Mouse (Mus musculus): Measurements from ENCODE around the gene Brsk1. TPM values are rescaled to one million over a fixed set of nuclear protein-coding genes. Genes with fewer than 3 reads are reported as not detected.
A peak's percentile ranks its signal among the peaks of the same experiment; 100 is the strongest.

Gene Brsk1
- total and polyA plus RNA-seq, 2 experiments, result 0.09 to 0.40 TPM

DNA sequence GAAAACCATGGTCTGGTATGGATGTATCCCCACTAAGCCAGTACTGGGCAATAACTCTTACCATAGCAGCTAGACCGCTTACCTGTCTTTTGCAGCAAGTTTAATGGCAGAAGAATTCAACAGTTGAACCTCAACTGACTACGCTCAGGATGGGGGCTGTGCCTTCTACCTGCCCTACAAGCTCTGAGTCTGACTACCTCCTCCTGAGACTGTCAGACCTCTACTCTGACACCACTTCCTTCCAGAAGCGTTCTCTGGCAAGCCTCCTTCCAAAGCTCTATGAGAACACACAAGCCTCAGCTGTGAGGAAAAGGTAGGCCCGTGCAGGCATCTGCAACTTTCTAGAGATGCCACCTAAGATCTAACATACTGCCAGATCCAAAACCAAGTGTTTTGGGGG lies 35.0 kb upstream of the Brsk1 start:
- H3K9ac ChIP-seq (ENCODE audit: low read depth, low read length), result no peak overlapping the region
- 76% methylated on average over 4 of the region's 4 CpGs for WGBS
- no peak for TF ChIP-seq POLR2A (IDR thresholded peaks at IDR 0.05; ENCODE audit: extremely low read depth, insufficient read depth, low read length)
- TF ChIP-seq CTCF (IDR thresholded peaks at IDR 0.05; ENCODE audit: low read depth, low read length), result no peak
- no peak for DNase-seq (ENCODE audit: extremely low read depth, low read depth, low spot score)
- no peak overlapping the region for H3K4me3 ChIP-seq (ENCODE audit: insufficient read depth, low read depth, low read length)
- peaks cover 39% of the 10 kb centered on the region for H3K4me1 ChIP-seq (ENCODE audit: control insufficient read depth, insufficient read depth, low read length)
- no peaks in the 10 kb centered on the region for H3K27me3 ChIP-seq (ENCODE audit: control insufficient read depth, insufficient read depth, low read length)
- peak overlapping the region; percentile 34; the same call in 1 of the 2 replicates for H3K27ac ChIP-seq (replicated peaks; ENCODE audit: insufficient read depth, low read depth, low read length)
- peaks cover 50% of the 10 kb centered on the region for H3K79me2 ChIP-seq (ENCODE audit: control insufficient read depth, insufficient read depth, low read length)
- H3K36me3 ChIP-seq (ENCODE audit: control insufficient read depth, insufficient read depth, low read length), result no peaks in the 10 kb centered on the region

DNA sequence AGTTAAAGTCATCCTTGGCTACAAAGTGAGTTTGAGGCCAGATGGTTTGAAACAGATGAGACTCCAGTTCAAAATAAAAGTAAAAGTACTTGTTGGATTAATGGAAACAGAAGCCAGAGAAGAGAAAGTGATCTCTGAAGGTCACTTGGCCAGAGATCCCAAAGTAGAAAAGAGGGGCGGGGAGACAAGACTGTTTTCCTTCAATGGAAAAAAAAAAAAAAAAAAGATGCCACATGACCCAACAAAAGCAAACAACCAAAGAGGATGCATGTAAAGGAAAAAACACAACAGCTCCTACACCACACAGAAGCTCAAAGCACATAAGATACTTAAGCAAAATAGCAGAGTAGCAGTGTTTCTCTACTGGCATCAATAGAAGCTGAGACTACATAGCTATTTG lies 34.5 kb upstream of the Brsk1 start:
- no peaks in the 10 kb centered on the region for H3K27me3 ChIP-seq (ENCODE audit: control insufficient read depth, insufficient read depth, low read length)
- H3K4me3 ChIP-seq (ENCODE audit: insufficient read depth, low read depth, low read length), result no peak overlapping the region
- H3K79me2 ChIP-seq (ENCODE audit: control insufficient read depth, insufficient read depth, low read length), result peaks cover 50% of the 10 kb centered on the region
- no peaks in the 10 kb centered on the region for H3K36me3 ChIP-seq (ENCODE audit: control insufficient read depth, insufficient read depth, low read length)
- peak; percentile 82 for DNase-seq (ENCODE audit: extremely low read depth, low read depth, low spot score)
- H3K4me1 ChIP-seq (ENCODE audit: control insufficient read depth, insufficient read depth, low read length), result peaks cover 39% of the 10 kb centered on the region
- 0% methylated on average over 1 of the region's 1 CpGs for WGBS
- H3K27ac ChIP-seq (replicated peaks; ENCODE audit: insufficient read depth, low read depth, low read length), result peak overlapping the region; percentile 34; the same call in 1 of the 2 replicates
- H3K9ac ChIP-seq (ENCODE audit: low read depth, low read length), result no peak overlapping the region
- TF ChIP-seq POLR2A (IDR thresholded peaks at IDR 0.05; ENCODE audit: extremely low read depth, insufficient read depth, low read length) (no peak), CTCF (IDR thresholded peaks at IDR 0.05; ENCODE audit: low read depth, low read length) (no peak)

DNA sequence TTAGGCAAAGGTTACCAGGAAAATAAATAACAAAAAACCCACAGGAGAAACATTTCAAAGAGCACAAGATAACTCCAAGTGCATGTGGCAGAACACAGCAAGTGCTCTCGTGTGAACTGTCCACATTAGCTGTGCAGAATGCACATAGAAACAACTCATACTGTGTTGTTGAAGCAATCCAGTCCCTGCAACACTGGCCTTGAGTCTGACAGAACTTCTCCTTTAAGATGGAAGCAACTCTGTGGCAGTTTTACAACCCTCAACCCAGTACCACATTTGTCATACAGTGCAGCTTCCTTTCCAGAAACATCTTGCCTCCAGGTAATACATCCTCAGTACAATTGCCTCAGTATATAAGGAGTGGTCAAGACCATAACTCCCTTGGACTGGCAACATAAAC lies 33.6 kb upstream of the Brsk1 start:
- WGBS, result 8% methylated on average over 1 of the region's 1 CpGs
- H3K4me3 ChIP-seq (ENCODE audit: insufficient read depth, low read depth, low read length), result 0 out of 2 replicates have a peak overlapping the region, but pooled peaks have one; percentile 2
- TF ChIP-seq POLR2A (IDR thresholded peaks at IDR 0.05; ENCODE audit: extremely low read depth, insufficient read depth, low read length), result no peak
- TF ChIP-seq CTCF (IDR thresholded peaks at IDR 0.05; ENCODE audit: low read depth, low read length), result no peak

DNA sequence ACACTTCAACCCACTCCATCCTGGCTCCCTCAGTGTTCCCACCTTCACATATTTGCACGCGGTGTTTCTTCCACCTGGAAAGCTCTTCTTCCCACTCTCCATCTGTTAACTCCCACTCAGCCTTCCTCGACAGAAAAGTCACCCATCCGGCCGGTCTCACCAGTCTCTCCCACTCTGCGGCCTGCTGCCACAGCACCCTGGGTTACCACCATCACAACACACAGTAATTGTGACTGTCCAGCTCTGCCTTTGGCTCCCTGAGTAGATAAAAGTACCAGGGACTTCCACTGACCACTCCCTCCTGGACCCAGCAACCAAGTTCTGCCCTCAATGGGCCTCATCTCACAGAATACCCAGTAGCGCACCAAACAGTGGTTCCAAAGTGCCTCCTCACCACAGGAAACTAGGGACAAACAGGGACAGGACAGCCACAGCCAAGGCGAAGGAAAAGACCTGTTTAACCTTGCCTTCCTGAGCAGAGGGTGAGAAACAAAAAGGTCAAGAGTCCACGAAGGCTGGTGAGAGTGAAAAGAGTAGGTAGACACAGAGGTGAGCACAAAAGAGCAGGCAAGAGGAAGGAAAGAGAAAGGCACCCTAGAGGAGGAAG lies 32.8 kb upstream of the Brsk1 start:
- Histone ChIP-seq H3K27me3 (ENCODE audit: control insufficient read depth, insufficient read depth, low read length) (no peaks in the 10 kb centered on the region), H3K4me1 (ENCODE audit: control insufficient read depth, insufficient read depth, low read length) (peaks cover 28% of the 10 kb centered on the region), H3K79me2 (ENCODE audit: control insufficient read depth, insufficient read depth, low read length) (peaks cover 36% of the 10 kb centered on the region), H3K4me3 (ENCODE audit: insufficient read depth, low read depth, low read length) (peak overlapping the region; percentile 74), H3K9ac (ENCODE audit: low read depth, low read length) (peak overlapping the region; percentile 84), H3K36me3 (ENCODE audit: control insufficient read depth, insufficient read depth, low read length) (no peaks in the 10 kb centered on the region), H3K27ac (replicated peaks; ENCODE audit: insufficient read depth, low read depth, low read length) (peak overlapping the region; percentile 74)
- WGBS, result 10% methylated on average over 9 of the region's 9 CpGs
- no peak for TF ChIP-seq POLR2A (IDR thresholded peaks at IDR 0.05; ENCODE audit: extremely low read depth, insufficient read depth, low read length)
- TF ChIP-seq CTCF (IDR thresholded peaks at IDR 0.05; ENCODE audit: low read depth, low read length), result no peak
- peak; percentile 65 for DNase-seq (ENCODE audit: extremely low read depth, low read depth, low spot score)

More for the DNA sequence above, 33.6 kb upstream of the Brsk1 start:
- no peak overlapping the region for H3K27ac ChIP-seq (replicated peaks; ENCODE audit: insufficient read depth, low read depth, low read length)
- no peaks in the 10 kb centered on the region for H3K27me3 ChIP-seq (ENCODE audit: control insufficient read depth, insufficient read depth, low read length)
- H3K79me2 ChIP-seq (ENCODE audit: control insufficient read depth, insufficient read depth, low read length), result peaks cover 41% of the 10 kb centered on the region
- no peak for DNase-seq (ENCODE audit: extremely low read depth, low read depth, low spot score)
- no peak overlapping the region for H3K9ac ChIP-seq (ENCODE audit: low read depth, low read length)
- H3K36me3 ChIP-seq (ENCODE audit: control insufficient read depth, insufficient read depth, low read length), result no peaks in the 10 kb centered on the region
- H3K4me1 ChIP-seq (ENCODE audit: control insufficient read depth, insufficient read depth, low read length), result peaks cover 32% of the 10 kb centered on the region

DNA sequence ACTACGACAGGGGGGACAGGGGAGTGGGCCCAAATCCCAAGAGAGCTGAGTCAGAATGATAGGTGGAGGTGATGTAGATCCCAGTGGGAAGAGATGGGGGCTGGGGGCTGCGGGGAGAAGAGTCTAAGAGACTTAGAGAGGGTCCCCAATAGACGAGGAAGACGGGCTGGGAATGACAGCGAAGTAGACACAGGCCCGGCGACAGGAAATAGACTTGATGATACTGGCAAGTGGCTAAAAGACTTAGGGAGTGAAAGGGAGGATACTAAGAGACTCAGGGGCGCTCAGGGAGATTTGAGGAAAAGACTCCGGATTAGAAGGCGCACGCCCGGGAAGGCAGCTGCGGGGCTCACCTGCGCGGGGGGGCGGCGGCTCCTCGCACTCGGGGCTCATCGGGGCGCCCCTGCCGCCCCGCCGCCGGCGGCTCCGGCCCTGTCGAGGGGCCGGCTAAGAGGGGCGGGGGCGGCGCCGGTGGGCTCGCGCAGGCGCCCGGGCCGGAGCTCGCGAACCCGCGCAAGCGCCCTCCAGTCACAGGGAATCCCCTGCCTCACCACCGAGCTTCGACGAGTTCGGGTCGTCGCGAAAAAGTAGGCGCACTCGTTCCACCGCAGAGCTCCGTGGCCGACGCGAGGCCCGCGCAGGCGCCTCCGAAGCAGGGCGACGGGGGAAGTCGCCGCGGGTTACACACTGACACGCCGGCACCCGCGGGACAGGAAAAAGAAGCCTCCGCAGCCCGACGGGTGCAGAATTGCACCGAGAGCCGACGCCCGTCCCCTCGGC lies 32.1 kb upstream of the Brsk1 start:
- peak; percentile 26 for DNase-seq (ENCODE audit: extremely low read depth, low read depth, low spot score)
- H3K36me3 ChIP-seq (ENCODE audit: control insufficient read depth, insufficient read depth, low read length), result no peaks in the 10 kb centered on the region
- peak overlapping the region; percentile 84 for H3K9ac ChIP-seq (ENCODE audit: low read depth, low read length)
- peaks cover 31% of the 10 kb centered on the region for H3K79me2 ChIP-seq (ENCODE audit: control insufficient read depth, insufficient read depth, low read length)
- peak overlapping the region; percentile 74 for H3K4me3 ChIP-seq (ENCODE audit: insufficient read depth, low read depth, low read length)
- H3K27ac ChIP-seq (replicated peaks; ENCODE audit: insufficient read depth, low read depth, low read length), result peak overlapping the region; percentile 74
- WGBS, result under 1% methylated on average over 78 of the region's 78 CpGs
- TF ChIP-seq POLR2A (IDR thresholded peaks at IDR 0.05; ENCODE audit: extremely low read depth, insufficient read depth, low read length) (no peak), CTCF (IDR thresholded peaks at IDR 0.05; ENCODE audit: low read depth, low read length) (no peak)
- H3K27me3 ChIP-seq (ENCODE audit: control insufficient read depth, insufficient read depth, low read length), result no peaks in the 10 kb centered on the region
- H3K4me1 ChIP-seq (ENCODE audit: control insufficient read depth, insufficient read depth, low read length), result peaks cover 24% of the 10 kb centered on the region

All from liver, adult 2 months (tissue).